Mouse (Mus musculus) heart, embryonic 13.5 days (tissue): ENCODE data around the gene Col11a2. TPM values are rescaled to one million over a fixed set of nuclear protein-coding genes. Genes with fewer than 3 reads are reported as not detected.

ENCODE experiments used
- ATAC-seq: fragments of 200-750 bp; cut with Nextera tagmentation; 2 replicates; pipeline ENCODE4 v1.8.0; 2017; ENCODE audit warnings: moderate TSS enrichment; ENCODE audit not compliant: insufficient number of reproducible peaks, low FRiP score, low TSS enrichment; ENCODE audit errors: extremely low read depth
- H3K27ac ChIP-seq: fragments of 300-500 bp; sonication (generic); replicated peaks from 2 replicates; pipeline ENCODE4 v1.5.1; 2015; ENCODE audit warnings: moderate library complexity, mild to moderate bottlenecking, inconsistent platforms
- H3K27me3 ChIP-seq: fragments of 300-500 bp; sonication (generic); replicated peaks from 2 replicates; pipeline ENCODE4 v1.6.1; 2015; ENCODE audit warnings: mild to moderate bottlenecking, inconsistent platforms
- H3K36me3 ChIP-seq: fragments of 300-500 bp; sonication (generic); 2 replicates; pipeline ENCODE4 v1.6.1; 2015; ENCODE audit warnings: mild to moderate bottlenecking, inconsistent platforms
- H3K4me1 ChIP-seq: fragments of 300-500 bp; sonication (generic); 2 replicates; pipeline ENCODE4 v1.6.1; 2015; ENCODE audit warnings: inconsistent platforms
- H3K4me2 ChIP-seq: fragments of 300-500 bp; sonication (generic); 2 replicates; pipeline ENCODE4 v1.6.1; 2015; ENCODE audit warnings: inconsistent platforms, mild to moderate bottlenecking, moderate library complexity
- H3K4me3 ChIP-seq: fragments of 300-500 bp; sonication (generic); 2 replicates; pipeline ENCODE4 v1.5.1; 2015; ENCODE audit warnings: moderate library complexity, mild to moderate bottlenecking, inconsistent platforms
- H3K9ac ChIP-seq: fragments of 300-500 bp; sonication (generic); 2 replicates; pipeline ENCODE4 v1.6.1; 2015; ENCODE audit warnings: inconsistent platforms, mild to moderate bottlenecking, moderate library complexity
- H3K9me3 ChIP-seq: fragments of 300-500 bp; sonication (generic); 2 replicates; pipeline ENCODE4 v1.6.1; 2016; ENCODE audit warnings: inconsistent platforms
- WGBS: fragments of 180-500 bp; shearing (Covaris S2); methylation state at CpG from one replicate; pipeline ENCODE4 v1.1.7; 2015; ENCODE audit warnings: mixed read lengths; 5-methylcytosine and 5-hydroxymethylcytosine counted together
- polyA plus RNA-seq: library from polyadenylated mRNA; unstranded; fragments of >200 nt; fragmentation: Nextera tagmentation; extraction: Ambion mirVana; gene quantifications from 2 replicates; pipeline ENCODE4 v1.2.1, GENCODE M21; 2015

Col11a2 gene
- polyA plus RNA-seq, 1 experiment from 2014 or later: 0.64 TPM

DNA sequence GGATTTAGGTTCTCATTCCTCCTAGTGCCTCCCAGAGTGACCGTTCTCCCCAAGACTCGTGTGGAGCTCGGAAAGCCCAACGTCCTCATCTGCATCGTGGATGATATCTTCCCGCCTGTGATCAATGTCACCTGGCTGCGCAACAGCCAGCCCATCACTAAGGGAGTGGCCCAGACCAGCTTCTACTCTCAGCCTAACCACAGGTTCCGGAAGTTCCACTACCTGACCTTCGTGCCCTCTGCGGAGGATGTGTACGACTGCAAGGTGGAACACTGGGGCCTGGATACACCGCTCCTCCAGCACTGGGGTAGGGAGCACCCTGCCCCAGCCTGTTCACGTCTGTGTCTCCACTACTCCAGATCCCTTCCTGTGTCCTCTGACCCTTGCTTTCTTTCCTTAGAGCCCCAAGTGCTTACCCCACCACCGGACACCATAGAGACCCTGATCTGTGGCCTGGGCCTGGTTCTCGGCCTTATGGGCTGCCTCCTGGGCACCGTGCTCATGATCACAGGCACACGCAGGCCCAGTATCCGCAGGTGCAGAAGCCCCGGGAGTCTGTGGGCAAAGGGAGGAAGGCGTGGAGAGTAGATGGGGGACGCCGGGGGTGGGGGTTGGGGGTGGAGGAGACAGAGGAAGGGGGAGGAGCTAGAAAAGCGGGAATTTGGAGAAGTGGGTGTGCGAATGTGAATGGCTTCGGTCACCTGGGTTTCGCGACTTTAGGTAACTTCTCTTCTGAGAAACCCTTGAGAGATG is 55.2 kb downstream of the Col11a2 start:
- WGBS: 79% methylated on average over 27 of the region's 27 CpGs
- H3K27me3 ChIP-seq: peaks cover 4% of the 10 kb centered on the region; the same call in 1 of the 2 replicates
- H3K9ac ChIP-seq: no peak overlapping the region
- H3K36me3 ChIP-seq: no peaks in the 10 kb centered on the region
- H3K9me3 ChIP-seq: no peaks in the 10 kb centered on the region
- H3K4me2 ChIP-seq: no peak overlapping the region
- H3K4me3 ChIP-seq: no peak overlapping the region
- no peak overlapping the region for H3K27ac ChIP-seq
- H3K4me1 ChIP-seq: peaks cover 16% of the 10 kb centered on the region
- ATAC-seq: no peak

DNA sequence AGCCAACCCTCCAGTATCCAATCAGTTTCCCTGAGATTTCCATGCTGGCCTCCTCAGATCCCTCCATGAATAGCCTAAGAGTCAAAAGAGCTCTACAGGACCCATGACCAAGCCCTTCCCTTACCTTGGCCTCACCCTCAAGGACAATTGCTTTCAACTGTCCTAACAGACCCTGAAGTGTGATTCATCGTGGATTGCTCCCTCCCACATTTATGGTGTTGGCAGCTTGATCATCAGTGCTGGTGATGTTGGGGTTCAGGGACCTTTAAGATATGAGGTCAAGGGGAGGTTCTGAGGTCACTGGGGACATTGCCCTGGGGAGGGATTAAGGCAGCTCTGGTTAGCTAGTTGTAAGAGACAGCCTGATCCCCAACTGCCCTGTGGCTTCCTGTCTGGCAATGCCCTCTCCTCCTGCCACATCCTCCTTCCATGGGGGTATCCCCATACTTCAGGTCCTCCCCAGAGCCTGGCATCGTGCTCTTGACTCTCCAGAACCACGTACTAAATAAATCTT is 57.3 kb downstream of the Col11a2 start:
- Histone ChIP-seq H3K27ac (no peak overlapping the region), H3K27me3 (peaks cover 10% of the 10 kb centered on the region), H3K4me1 (peaks cover 22% of the 10 kb centered on the region), H3K9me3 (no peaks in the 10 kb centered on the region), H3K4me2 (no peak overlapping the region), H3K9ac (no peak overlapping the region), H3K4me3 (no peak overlapping the region), H3K36me3 (no peaks in the 10 kb centered on the region)
- 75% methylated on average over 3 of the region's 3 CpGs for WGBS
- ATAC-seq: no peak

DNA sequence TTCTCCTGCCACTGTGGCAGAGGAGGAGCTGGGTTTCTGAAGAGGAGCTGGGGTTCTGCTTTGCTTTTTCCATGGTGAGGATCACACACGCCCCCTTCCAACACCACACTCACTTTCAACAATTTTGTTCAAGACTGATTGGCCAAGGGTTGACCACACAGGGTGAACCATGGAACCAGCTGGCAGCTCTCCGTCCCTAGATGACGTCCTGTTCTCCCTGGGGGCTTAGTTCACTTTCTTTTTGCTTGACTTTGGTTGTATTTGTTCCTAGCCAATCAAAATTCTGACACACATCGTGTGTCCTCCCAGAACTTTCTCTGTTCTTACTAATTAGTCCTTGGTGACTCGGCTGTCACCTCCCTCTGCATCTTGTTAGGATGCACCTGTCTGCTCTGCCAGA is 58.0 kb downstream of the Col11a2 start:
- Histone ChIP-seq H3K36me3 (no peaks in the 10 kb centered on the region), H3K4me2 (no peak overlapping the region), H3K4me3 (no peak overlapping the region), H3K4me1 (peaks cover 24% of the 10 kb centered on the region), H3K27me3 (peaks cover 10% of the 10 kb centered on the region), H3K9ac (no peak overlapping the region), H3K27ac (no peak overlapping the region), H3K9me3 (no peaks in the 10 kb centered on the region)
- ATAC-seq: no peak
- 68% methylated on average over 5 of the region's 5 CpGs for WGBS

DNA sequence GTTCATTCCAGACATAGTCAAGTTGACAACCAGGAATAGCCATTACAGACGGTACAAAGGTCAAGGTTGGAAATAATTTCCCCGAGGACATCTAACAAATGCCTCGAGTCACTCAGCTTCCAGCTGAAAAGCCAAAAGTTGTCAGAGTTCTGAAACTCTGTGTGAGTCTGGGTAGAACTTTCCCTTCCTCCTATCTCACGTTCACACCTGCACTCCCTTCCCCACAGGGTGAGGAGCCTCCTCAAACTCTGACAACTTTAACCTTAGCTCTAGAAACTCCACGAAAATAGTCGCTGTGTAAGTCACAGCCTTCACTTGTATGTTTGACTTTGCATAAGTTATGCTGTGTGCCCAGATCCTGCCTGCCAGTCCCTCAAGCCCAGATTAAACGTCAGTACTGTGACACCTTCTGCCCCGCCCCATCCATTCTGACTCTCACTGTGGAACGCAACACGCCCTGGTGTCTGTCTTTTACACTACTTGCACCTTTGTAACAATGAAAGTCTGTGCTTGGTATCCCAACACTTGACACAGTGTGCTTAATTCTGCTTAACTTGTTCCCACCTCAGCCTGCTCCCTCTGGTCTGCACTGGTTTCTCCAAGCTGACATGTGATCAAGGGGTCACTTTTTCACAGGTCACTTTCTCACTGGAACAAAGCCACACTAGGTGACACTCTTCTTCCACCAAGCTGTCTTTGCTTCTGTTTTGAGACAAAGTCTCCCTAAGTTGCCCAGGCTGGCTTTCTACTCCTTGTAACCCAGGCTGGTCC is 59.7 kb downstream of the Col11a2 start:
- Histone ChIP-seq H3K27ac (no peak overlapping the region), H3K9me3 (no peaks in the 10 kb centered on the region), H3K27me3 (peaks cover 10% of the 10 kb centered on the region), H3K4me3 (no peak overlapping the region), H3K4me2 (no peak overlapping the region), H3K9ac (no peak overlapping the region), H3K4me1 (peaks cover 11% of the 10 kb centered on the region), H3K36me3 (no peaks in the 10 kb centered on the region)
- no peak for ATAC-seq
- 38% methylated on average over 10 of the region's 10 CpGs for WGBS

DNA sequence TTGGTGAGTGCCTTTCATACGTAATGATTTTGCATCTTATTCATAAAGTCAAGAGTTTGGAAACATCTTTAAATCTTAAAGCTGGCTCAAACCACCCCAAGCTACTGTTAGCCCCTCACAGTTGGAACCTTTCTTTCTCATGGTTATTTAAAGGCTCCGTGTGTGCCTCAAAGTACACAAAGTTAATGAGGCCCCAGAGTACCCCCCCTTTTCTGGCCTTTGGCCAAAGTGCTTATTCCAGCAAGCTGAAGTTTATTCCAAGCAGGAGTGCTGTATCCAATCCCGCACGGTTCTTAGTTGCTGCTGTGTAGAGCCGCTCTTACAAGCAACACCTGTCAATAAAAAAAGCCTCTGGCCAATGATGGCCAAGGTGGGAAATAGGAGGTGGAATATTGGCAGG is 60.3 kb downstream of the Col11a2 start:
- Histone ChIP-seq H3K9ac (no peak overlapping the region), H3K9me3 (no peaks in the 10 kb centered on the region), H3K4me1 (peaks cover 9% of the 10 kb centered on the region), H3K36me3 (no peaks in the 10 kb centered on the region), H3K27ac (no peak overlapping the region), H3K27me3 (peaks cover 6% of the 10 kb centered on the region), H3K4me3 (no peak overlapping the region), H3K4me2 (no peak overlapping the region)
- ATAC-seq: no peak
- 52% methylated on average over 5 of the region's 5 CpGs for WGBS

DNA sequence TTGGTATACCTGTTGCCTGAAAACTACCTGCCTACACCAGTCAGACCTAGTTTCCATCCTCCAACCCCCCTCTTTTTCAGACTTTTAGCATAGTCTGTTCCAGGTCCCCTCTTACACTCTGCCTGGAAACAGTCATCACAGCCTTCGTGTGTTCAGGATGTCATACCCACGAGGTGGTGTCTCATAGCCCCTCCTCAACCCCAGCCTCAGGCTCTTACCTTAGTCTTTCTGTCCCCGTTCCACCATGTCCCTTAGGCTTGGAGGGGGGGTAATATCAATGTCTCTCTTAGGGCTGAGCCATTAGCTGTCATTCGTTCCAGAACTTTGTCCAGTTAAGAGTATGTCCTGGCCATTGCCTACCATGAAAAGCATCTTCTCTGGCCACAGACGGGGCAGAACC is 61.9 kb downstream of the Col11a2 start:
- Histone ChIP-seq H3K4me3 (no peak overlapping the region; the same call in 1 of the 2 replicates), H3K27ac (no peak overlapping the region), H3K4me2 (no peak overlapping the region), H3K4me1 (peaks cover 9% of the 10 kb centered on the region), H3K9ac (no peak overlapping the region), H3K27me3 (peaks cover 6% of the 10 kb centered on the region), H3K9me3 (0 out of 2 replicates have a peak, but pooled peaks cover 4% of the 10 kb centered on the region), H3K36me3 (no peaks in the 10 kb centered on the region)
- no peak for ATAC-seq
- WGBS: 21% methylated on average over 5 of the region's 5 CpGs

DNA sequence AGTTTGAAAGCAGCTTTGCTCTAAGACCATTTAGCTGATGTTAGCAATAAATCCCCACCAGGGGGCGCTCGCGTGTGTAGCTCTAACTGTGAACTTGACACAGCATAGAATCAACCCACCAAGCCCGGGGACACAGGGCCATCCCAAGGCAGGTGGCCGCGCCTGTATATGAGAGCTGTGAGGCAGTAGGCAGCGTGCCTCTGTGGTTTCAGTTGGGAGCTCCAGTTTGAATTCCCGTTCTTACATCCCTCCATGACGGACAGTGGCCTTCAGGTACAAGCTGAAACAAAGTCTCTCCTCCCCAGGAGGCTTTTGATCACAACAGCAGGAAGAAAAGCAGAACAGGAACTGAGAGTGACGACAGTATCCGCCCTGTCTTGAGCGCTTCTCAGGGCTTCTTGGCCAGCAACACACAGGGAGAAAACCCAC is 62.4 kb downstream of the Col11a2 start:
- Histone ChIP-seq H3K36me3 (no peaks in the 10 kb centered on the region), H3K4me1 (peaks cover 9% of the 10 kb centered on the region), H3K9ac (peak overlapping the region; percentile 61), H3K4me3 (peak overlapping the region; percentile 34), H3K9me3 (0 out of 2 replicates have a peak, but pooled peaks cover 4% of the 10 kb centered on the region), H3K27ac (no peak overlapping the region), H3K27me3 (peaks cover 6% of the 10 kb centered on the region), H3K4me2 (peak overlapping the region; percentile 62)
- WGBS: 6% methylated on average over 12 of the region's 12 CpGs
- 0 out of 2 replicates have a peak, but pooled peaks have one; percentile 66 for ATAC-seq

DNA sequence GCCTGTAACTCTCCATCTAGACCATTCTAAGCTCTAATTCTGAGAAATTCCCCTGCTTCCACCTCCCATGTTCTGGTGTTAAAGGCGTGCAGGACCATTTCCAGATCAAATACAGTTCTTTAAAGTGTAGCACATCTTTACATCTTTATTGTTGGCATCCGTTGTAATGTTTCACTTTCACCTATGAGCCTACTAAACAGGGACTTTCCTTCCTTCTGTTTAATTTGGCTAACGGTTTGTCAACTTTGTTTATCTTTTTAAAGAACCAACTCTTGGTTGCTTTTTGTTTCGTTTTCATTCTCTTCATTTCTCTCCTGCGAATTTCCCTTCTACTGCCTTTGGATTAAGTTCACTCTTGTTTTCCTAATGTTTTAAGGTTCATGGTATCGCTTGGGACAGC is 63.6 kb downstream of the Col11a2 start:
- WGBS: 68% methylated on average over 6 of the region's 6 CpGs
- Histone ChIP-seq H3K9me3 (0 out of 2 replicates have a peak, but pooled peaks cover 4% of the 10 kb centered on the region), H3K27me3 (peaks cover 6% of the 10 kb centered on the region), H3K36me3 (no peaks in the 10 kb centered on the region), H3K27ac (no peak overlapping the region), H3K4me3 (no peak overlapping the region), H3K9ac (no peak overlapping the region), H3K4me1 (peaks cover 9% of the 10 kb centered on the region), H3K4me2 (no peak overlapping the region)
- no peak for ATAC-seq

DNA sequence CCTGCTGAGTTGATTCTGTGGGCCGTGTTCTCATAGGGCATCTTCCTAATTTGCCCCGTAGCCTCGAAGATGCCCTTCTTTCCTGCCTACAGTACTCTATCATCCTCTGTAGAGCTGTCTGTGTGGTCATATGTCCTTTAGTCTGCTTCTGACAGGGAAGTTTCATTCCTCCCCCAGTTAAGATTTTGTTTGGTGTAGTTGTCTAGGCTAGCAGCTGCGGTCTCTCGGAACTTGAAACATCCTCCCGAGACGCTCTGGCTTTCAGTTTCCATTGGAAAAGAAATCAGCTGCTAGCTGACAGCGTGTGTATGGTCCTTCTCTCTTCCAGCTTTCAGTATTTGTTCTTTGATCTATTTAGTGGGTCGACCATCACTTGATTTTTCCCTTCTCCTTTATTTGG is 65.6 kb downstream of the Col11a2 start:
- peaks cover 6% of the 10 kb centered on the region for H3K4me1 ChIP-seq
- H3K4me2 ChIP-seq: no peak overlapping the region
- no peak for ATAC-seq
- H3K36me3 ChIP-seq: peaks cover 10% of the 10 kb centered on the region
- H3K27ac ChIP-seq: no peak overlapping the region
- H3K9me3 ChIP-seq: 0 out of 2 replicates have a peak, but pooled peaks cover 4% of the 10 kb centered on the region
- WGBS: 73% methylated on average over 9 of the region's 9 CpGs
- H3K4me3 ChIP-seq: no peak overlapping the region
- H3K27me3 ChIP-seq: peaks cover 6% of the 10 kb centered on the region
- no peak overlapping the region for H3K9ac ChIP-seq

DNA sequence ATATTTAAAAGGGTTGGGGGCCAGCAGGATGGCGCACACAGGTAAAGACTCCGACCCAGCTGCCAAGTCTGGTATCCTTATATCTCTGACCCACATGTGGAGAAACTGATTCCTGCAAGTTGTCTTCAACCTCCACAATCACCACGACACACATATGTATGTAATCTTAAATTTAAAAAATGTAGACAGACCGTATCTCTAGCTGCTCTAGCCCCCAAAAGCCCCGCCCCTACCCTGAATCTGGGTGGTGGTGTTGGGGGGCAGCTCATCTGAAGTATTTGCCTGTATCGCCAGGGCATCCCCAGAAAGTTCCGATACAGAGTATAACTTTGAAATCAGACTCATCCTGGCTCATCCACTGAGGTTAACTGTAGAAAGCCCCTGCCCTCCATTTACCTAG is 67.3 kb downstream of the Col11a2 start:
- H3K4me2 ChIP-seq: no peak overlapping the region
- H3K4me1 ChIP-seq: peaks cover 6% of the 10 kb centered on the region
- H3K27me3 ChIP-seq: no peaks in the 10 kb centered on the region
- H3K27ac ChIP-seq: no peak overlapping the region
- 0 out of 2 replicates have a peak, but pooled peaks cover 4% of the 10 kb centered on the region for H3K9me3 ChIP-seq
- no peak overlapping the region for H3K4me3 ChIP-seq
- peaks cover 27% of the 10 kb centered on the region for H3K36me3 ChIP-seq
- 77% methylated on average over 7 of the region's 7 CpGs for WGBS
- H3K9ac ChIP-seq: no peak overlapping the region
- ATAC-seq: no peak

DNA sequence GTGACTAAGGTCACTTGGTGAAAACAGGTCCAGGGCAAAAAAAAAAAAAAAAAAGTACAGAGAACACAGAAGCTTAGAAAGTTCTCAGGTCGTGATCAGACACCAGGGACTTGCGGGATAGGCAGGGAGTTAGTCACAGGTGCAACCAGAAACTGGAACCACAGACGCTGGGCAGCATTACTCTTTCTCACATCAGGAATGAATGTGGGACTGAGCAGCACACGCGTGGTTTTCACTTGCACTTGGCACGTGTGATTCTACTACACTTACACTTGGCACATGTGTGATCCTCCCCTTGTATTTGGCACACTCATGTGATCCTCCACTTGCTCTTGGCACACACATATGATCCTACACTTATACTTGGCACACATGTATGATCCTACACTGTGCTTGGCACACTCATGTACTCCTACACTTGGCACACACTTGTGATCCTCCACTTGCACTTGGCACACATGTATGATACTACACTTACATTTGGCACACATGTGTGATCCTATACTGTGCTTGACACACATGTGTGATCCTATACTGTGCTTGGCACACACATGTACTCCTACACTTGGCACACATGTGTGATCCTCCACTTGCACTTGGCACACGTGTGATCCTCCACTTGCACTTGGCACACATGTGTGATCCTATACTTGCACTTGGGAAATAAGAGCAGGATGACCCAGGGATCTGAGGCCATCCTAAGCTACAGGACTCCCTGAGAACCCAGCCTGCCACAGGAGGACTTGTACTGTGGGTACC is 68.1 kb downstream of the Col11a2 start:
- peaks cover 35% of the 10 kb centered on the region for H3K36me3 ChIP-seq
- H3K4me2 ChIP-seq: no peak overlapping the region
- 0 out of 2 replicates have a peak, but pooled peaks cover 4% of the 10 kb centered on the region for H3K9me3 ChIP-seq
- no peak overlapping the region for H3K4me3 ChIP-seq
- no peak overlapping the region for H3K9ac ChIP-seq
- H3K4me1 ChIP-seq: 0 out of 2 replicates have a peak, but pooled peaks cover 2% of the 10 kb centered on the region
- WGBS: 77% methylated on average over 7 of the region's 7 CpGs
- no peak for ATAC-seq
- H3K27me3 ChIP-seq: no peaks in the 10 kb centered on the region
- H3K27ac ChIP-seq: no peak overlapping the region
